Mouse (Mus musculus): ENCODE data around the gene Myh11. TPM values are rescaled to one million over a fixed set of nuclear protein-coding genes. Genes with fewer than 3 reads are reported as not detected.
A peak's percentile ranks its signal among the peaks of the same experiment; 100 is the strongest.

Myh11 gene
- total RNA-seq, 2 experiments from 2014 or later = 4.4 to 6.9 TPM

GRCm38 (mm10) chr16:14272374-14272965, 18.7 kb downstream of the Myh11 start:
- DNase-seq = no peak

- DNase-seq = peak; percentile 45 to 48
Observed at GRCm38 (mm10) chr16:14265203-14265920, 25.8 kb downstream of the Myh11 start.

- DNase-seq = no peak
Observed at GRCm38 (mm10) chr16:14264504-14264903, 26.7 kb downstream of the Myh11 start.

- no peak for DNase-seq
Observed at GRCm38 (mm10) chr16:14263241-14263640, 27.9 kb downstream of the Myh11 start.

GRCm38 (mm10) chr16:14262410-14262809, 28.8 kb downstream of the Myh11 start:
- DNase-seq = no peak

- peak; percentile 66 for DNase-seq
Observed at GRCm38 (mm10) chr16:14258856-14259255, 32.3 kb downstream of the Myh11 start.

- DNase-seq = no peak
Observed at GRCm38 (mm10) chr16:14253586-14253985, 37.6 kb downstream of the Myh11 start.

- no peak for DNase-seq
Observed at GRCm38 (mm10) chr16:14252877-14253276, 38.3 kb downstream of the Myh11 start.

GRCm38 (mm10) chr16:14249913-14250312, 41.3 kb downstream of the Myh11 start:
- no peak for DNase-seq

GRCm38 (mm10) chr16:14242553-14242952, 48.6 kb downstream of the Myh11 start:
- peak in 1 of 2 experiments; percentile 25 for DNase-seq

- no peak for DNase-seq
Observed at GRCm38 (mm10) chr16:14242059-14242458, 49.1 kb downstream of the Myh11 start.

- DNase-seq = peak; percentile 82 to 85
Observed at GRCm38 (mm10) chr16:14237100-14237723, 54.0 kb downstream of the Myh11 start.

- no peak for DNase-seq
Observed at GRCm38 (mm10) chr16:14215156-14215555, 76.0 kb downstream of the Myh11 start.

GRCm38 (mm10) chr16:14198798-14199197, 92.4 kb downstream of the Myh11 start:
- DNase-seq = no peak

GRCm38 (mm10) chr16:14195427-14195826, 95.7 kb downstream of the Myh11 start:
- peak; percentile 74 to 78 for DNase-seq

GRCm38 (mm10) chr16:14194164-14194950, 96.8 kb downstream of the Myh11 start:
- DNase-seq = peak in 1 of 2 experiments; percentile 45

- DNase-seq = no peak
Observed at GRCm38 (mm10) chr16:14185516-14185915, 105.7 kb downstream of the Myh11 start.

- DNase-seq = no peak
Observed at GRCm38 (mm10) chr16:14183856-14184255, 107.3 kb downstream of the Myh11 start.

GRCm38 (mm10) chr16:14182360-14182759, 108.8 kb downstream of the Myh11 start:
- no peak for DNase-seq

- no peak for DNase-seq
Observed at GRCm38 (mm10) chr16:14180163-14180733, 110.9 kb downstream of the Myh11 start.

GRCm38 (mm10) chr16:14178041-14178440, 113.1 kb downstream of the Myh11 start:
- DNase-seq = no peak

- DNase-seq = peak; percentile 27 to 36
Observed at GRCm38 (mm10) chr16:14169706-14170105, 121.5 kb downstream of the Myh11 start.

All from adrenal gland, postnatal 36 days (tissue).